Mouse (Mus musculus) MEL (cell line): ENCODE measurements around the gene Sorbs1. TPM values are rescaled to one million over a fixed set of nuclear protein-coding genes. Genes with fewer than 3 reads are reported as not detected.

Experiments used
- DNase-seq: peaks from one replicate; pipeline ENCODE4 v3.0.0; 2011; ENCODE audit warnings: low read depth, low spot score
- H3K27ac ChIP-seq: 2 replicates; pipeline ENCODE4 v1.5.1; 2012; ENCODE audit warnings: low read depth, mild to moderate bottlenecking, control low read depth, low read length, moderate library complexity; ENCODE audit not compliant: control insufficient read depth
- H3K27me3 ChIP-seq, 2 experiments: fragments of 150-350 bp in 1 of 2; sonication (generic) in 1 of 2; 2 replicates each; pipeline ENCODE4 v1.6.1; 2012; ENCODE audit warnings: low read length in 2 of 2, mild to moderate bottlenecking in 2 of 2, improper control_type of control experiment in 1 of 2, moderate library complexity in 1 of 2; ENCODE audit not compliant: insufficient read depth in 2 of 2, control insufficient read depth in 1 of 2
- H3K36me3 ChIP-seq, 2 experiments: 2 replicates each; pipeline ENCODE4 v1.6.1; 2012 to 2014; ENCODE audit warnings: low read length in 2 of 2, improper control_type of control experiment in 1 of 2, inconsistent platforms in 1 of 2, mild to moderate bottlenecking in 1 of 2; ENCODE audit not compliant: insufficient read depth in 2 of 2, control insufficient read depth in 1 of 2
- H3K4me1 ChIP-seq, 2 experiments: fragments of 150-350 bp in 1 of 2; sonication (generic) in 1 of 2; 2 replicates each; pipeline ENCODE4 v1.6.1; 2012; ENCODE audit warnings: low read length in 2 of 2, improper control_type of control experiment in 1 of 2, mild to moderate bottlenecking in 1 of 2; ENCODE audit not compliant: insufficient read depth in 2 of 2, control insufficient read depth in 1 of 2
- H3K4me3 ChIP-seq, 2 experiments: fragments of 150-350 bp in 1 of 2; sonication (generic) in 1 of 2; 2 replicates each; pipeline ENCODE4 v1.5.1; 2012; ENCODE audit warnings: low read depth in 2 of 2, low read length in 2 of 2, mild to moderate bottlenecking in 2 of 2, moderate library complexity in 2 of 2, control low read depth in 1 of 2, improper control_type of control experiment in 1 of 2; ENCODE audit not compliant: control insufficient read depth in 1 of 2, insufficient read depth in 1 of 2
- H3K79me2 ChIP-seq: 2 replicates; pipeline ENCODE4 v1.6.1; 2012; ENCODE audit warnings: mild to moderate bottlenecking, low read length, moderate library complexity; ENCODE audit not compliant: control insufficient read depth, poor library complexity, insufficient read depth
- H3K9ac ChIP-seq: 2 replicates; pipeline ENCODE4 v1.6.1; 2012; ENCODE audit warnings: low read depth, mild to moderate bottlenecking, control low read depth, low read length, moderate library complexity; ENCODE audit not compliant: control insufficient read depth, poor library complexity, severe bottlenecking
- H3K9me3 ChIP-seq: fragments of 150-350 bp; sonication (generic); replicated peaks from 2 replicates; pipeline ENCODE4 v1.6.1; 2012; ENCODE audit warnings: mild to moderate bottlenecking, low read length, improper control_type of control experiment, moderate library complexity; ENCODE audit not compliant: insufficient read depth
- BHLHE40 ChIP-seq: IDR thresholded peaks from 2 replicates; pipeline ENCODE4 v1.6.1; 2012; ENCODE audit warnings: low read depth, mild to moderate bottlenecking, inconsistent platforms, low read length, improper control_type of control experiment, borderline replicate concordance
- CHD1 ChIP-seq: IDR thresholded peaks from 2 replicates; pipeline ENCODE4 v1.6.1; 2012; ENCODE audit warnings: low read depth, mild to moderate bottlenecking, inconsistent platforms, low read length, improper control_type of control experiment
- CTCF ChIP-seq, 3 experiments: IDR thresholded peaks in 2 of 3; conservative IDR thresholded peaks in 1 of 3; 2 replicates each; pipeline ENCODE4 v1.5.1; 2011 to 2012; ENCODE audit warnings: low read length in 3 of 3, low read depth in 2 of 3, mild to moderate bottlenecking in 2 of 3, improper control_type of control experiment in 1 of 3, inconsistent platforms in 1 of 3, mixed read lengths in 1 of 3, moderate library complexity in 1 of 3; ENCODE audit not compliant: control insufficient read depth in 1 of 3, insufficient read depth in 1 of 3, poor library complexity in 1 of 3, severe bottlenecking in 1 of 3
- E2F4 ChIP-seq: IDR thresholded peaks from 2 replicates; pipeline ENCODE4 v1.6.1; 2011; ENCODE audit warnings: low read depth, low read length, improper control_type of control experiment, borderline replicate concordance
- GABPA ChIP-seq: IDR thresholded peaks from 2 replicates; pipeline ENCODE4 v1.6.1; 2012; ENCODE audit warnings: low read depth, mild to moderate bottlenecking, inconsistent platforms, low read length, improper control_type of control experiment, moderate library complexity
- GATA1 ChIP-seq: IDR thresholded peaks from 2 replicates; pipeline ENCODE4 v1.6.1; 2011; ENCODE audit warnings: low read depth, low read length, improper control_type of control experiment
- HCFC1 ChIP-seq: IDR thresholded peaks from 2 replicates; pipeline ENCODE4 v1.6.1; 2012; ENCODE audit warnings: low read depth, mild to moderate bottlenecking, inconsistent platforms, low read length, improper control_type of control experiment, moderate library complexity
- KAT2A ChIP-seq: conservative IDR thresholded peaks from 2 replicates; pipeline ENCODE4 v1.6.1; 2012; ENCODE audit warnings: low read depth, low read length, improper control_type of control experiment, inconsistent platforms
- MAFK ChIP-seq: IDR thresholded peaks from 2 replicates; pipeline ENCODE4 v1.6.1; 2011; ENCODE audit warnings: low read depth, mild to moderate bottlenecking, low read length, improper control_type of control experiment, borderline replicate concordance
- MAX ChIP-seq: IDR thresholded peaks from 2 replicates; pipeline ENCODE4 v1.6.1; 2011; ENCODE audit warnings: low read length, improper control_type of control experiment
- MAZ ChIP-seq: IDR thresholded peaks from 2 replicates; pipeline ENCODE4 v1.6.1; 2012; ENCODE audit warnings: low read depth, mild to moderate bottlenecking, inconsistent platforms, low read length, improper control_type of control experiment
- MEF2A ChIP-seq: IDR thresholded peaks from 2 replicates; pipeline ENCODE4 v1.6.1; 2014; ENCODE audit warnings: low read depth, mild to moderate bottlenecking, inconsistent platforms, low read length, improper control_type of control experiment; ENCODE audit not compliant: poor library complexity, insufficient replicate concordance, severe bottlenecking; ENCODE audit errors: extremely low read depth
- MXI1 ChIP-seq: IDR thresholded peaks from 2 replicates; pipeline ENCODE4 v1.6.1; 2011; ENCODE audit warnings: mild to moderate bottlenecking, low read depth, low read length, improper control_type of control experiment
- MYB ChIP-seq: IDR thresholded peaks from 2 replicates; pipeline ENCODE4 v1.6.1; 2011; ENCODE audit warnings: mild to moderate bottlenecking, low read depth, low read length, improper control_type of control experiment
- MYC ChIP-seq: IDR thresholded peaks from 2 replicates; pipeline ENCODE4 v1.6.1; 2011; ENCODE audit warnings: low read depth, mild to moderate bottlenecking, low read length, improper control_type of control experiment, moderate library complexity
- POLR2AphosphoS2 ChIP-seq: IDR thresholded peaks from 2 replicates; pipeline ENCODE4 v1.6.1; 2011; ENCODE audit warnings: low read length, improper control_type of control experiment
- POLR2AphosphoS5 ChIP-seq: IDR thresholded peaks from 2 replicates; pipeline ENCODE4 v1.6.1; 2012; ENCODE audit warnings: low read depth, borderline replicate concordance, mild to moderate bottlenecking, inconsistent platforms, low read length, moderate library complexity, mixed read lengths
- RAD21 ChIP-seq: IDR thresholded peaks from 2 replicates; pipeline ENCODE4 v1.6.1; 2011; ENCODE audit warnings: mild to moderate bottlenecking, low read depth, low read length, improper control_type of control experiment
- RCOR1 ChIP-seq: IDR thresholded peaks from 2 replicates; pipeline ENCODE4 v1.6.1; 2012; ENCODE audit warnings: low read depth, mild to moderate bottlenecking, inconsistent platforms, low read length, improper control_type of control experiment
- SIN3A ChIP-seq: IDR thresholded peaks from 2 replicates; pipeline ENCODE4 v1.6.1; 2012; ENCODE audit warnings: low read length, improper control_type of control experiment, inconsistent platforms
- SMC3 ChIP-seq: IDR thresholded peaks from 2 replicates; pipeline ENCODE4 v1.6.1; 2011; ENCODE audit warnings: low read depth, low read length, improper control_type of control experiment
- TAL1 ChIP-seq: IDR thresholded peaks from 2 replicates; pipeline ENCODE4 v1.6.1; 2012; ENCODE audit warnings: mild to moderate bottlenecking, inconsistent platforms, low read length, moderate library complexity, mixed read lengths
- TBP ChIP-seq: IDR thresholded peaks from 2 replicates; pipeline ENCODE4 v1.8.0; 2011; ENCODE audit warnings: low read depth, low read length, improper control_type of control experiment
- TCF12 ChIP-seq: IDR thresholded peaks from 2 replicates; pipeline ENCODE4 v1.6.1; 2014; ENCODE audit warnings: low read depth, mild to moderate bottlenecking, inconsistent platforms, low read length, improper control_type of control experiment, moderate library complexity
- UBTF ChIP-seq: IDR thresholded peaks from 2 replicates; pipeline ENCODE4 v1.6.1; 2012; ENCODE audit warnings: low read depth, mild to moderate bottlenecking, inconsistent platforms, low read length, improper control_type of control experiment, moderate library complexity, borderline replicate concordance; ENCODE audit not compliant: insufficient read depth
- USF1 ChIP-seq: IDR thresholded peaks from 2 replicates; pipeline ENCODE4 v1.6.1; 2014; ENCODE audit warnings: low read depth, mild to moderate bottlenecking, inconsistent platforms, low read length, improper control_type of control experiment, moderate library complexity
- USF2 ChIP-seq, 2 experiments: IDR thresholded peaks; 2 replicates each; pipeline ENCODE4 v1.6.1; 2011 to 2012; ENCODE audit warnings: improper control_type of control experiment in 2 of 2, low read length in 2 of 2, borderline replicate concordance in 1 of 2, inconsistent platforms in 1 of 2, low read depth in 1 of 2, mild to moderate bottlenecking in 1 of 2; ENCODE audit not compliant: insufficient read depth in 1 of 2
- ZC3H11A ChIP-seq: IDR thresholded peaks from 2 replicates; pipeline ENCODE4 v1.6.1; 2012; ENCODE audit warnings: low read depth, mild to moderate bottlenecking, inconsistent platforms, low read length, improper control_type of control experiment
- ZMIZ1 ChIP-seq: IDR thresholded peaks from 2 replicates; pipeline ENCODE4 v1.6.1; 2012; ENCODE audit warnings: low read depth, mild to moderate bottlenecking, inconsistent platforms, low read length, improper control_type of control experiment, moderate library complexity
- polyA plus RNA-seq, 2 experiments: library from polyadenylated mRNA; stranded (reverse) in 1 of 2; unstranded in 1 of 2; fragments of >175 nt in 1 of 2; fragments of >200 nt in 1 of 2; gene quantifications; 2 replicates each; pipeline versions ENCODE4 v1.2.1 to v1.2.4; 2012; ENCODE audit warnings: low replicate concordance in 2 of 2, low read depth in 1 of 2; ENCODE audit not compliant: insufficient read length in 2 of 2, insufficient read depth in 1 of 2, missing spikeins in 1 of 2
- total RNA-seq: library from RNA; depleted of rRNA; stranded (reverse); fragments of 300-350 nt; gene quantifications from 2 replicates; pipeline ENCODE4 v1.2.3, GENCODE M21; 2012

The Sorbs1 gene
- total and polyA plus RNA-seq, 3 experiments, result 1.3 to 5.3 TPM; not detected in 1

DNA sequence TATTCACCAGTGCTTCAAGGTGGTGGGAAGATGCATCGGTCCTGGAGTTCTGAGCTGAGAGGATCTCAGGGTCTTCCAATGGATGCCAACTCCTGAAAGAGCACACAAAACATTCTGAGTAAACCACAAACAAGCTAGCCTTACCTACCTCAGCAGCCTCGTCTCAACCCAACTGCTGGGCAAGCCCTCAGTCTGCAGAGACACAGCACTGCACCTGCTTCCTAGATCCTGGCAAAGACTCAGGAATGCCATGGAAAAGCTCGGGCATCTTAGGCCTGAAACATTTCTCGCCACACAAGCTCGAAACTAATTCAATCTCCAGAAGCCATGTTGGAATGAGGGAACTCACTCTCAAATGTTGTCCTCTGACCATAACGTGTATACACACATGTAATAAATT lies 62.3 kb downstream of the Sorbs1 start:
- no peak for TF ChIP-seq MYC
- no peak for TF ChIP-seq TCF12
- no peak for TF ChIP-seq GATA1
- TF ChIP-seq CTCF (IDR thresholded peaks at IDR 0.05 in 2 of 3, conservative IDR thresholded peaks at IDR 0.05 in 1 of 3; ENCODE audit: control insufficient read depth in 1 of 3, insufficient read depth in 1 of 3, low read depth in 2 of 3, low read length in 3 of 3, poor library complexity in 1 of 3, severe bottlenecking in 1 of 3), result no peak
- TF ChIP-seq USF1, result no peak
- no peak for TF ChIP-seq MAX
- no peak for TF ChIP-seq MXI1
- TF ChIP-seq MAZ, result no peak
- no peak for TF ChIP-seq ZMIZ1
- no peak for TF ChIP-seq CHD1
- no peak for TF ChIP-seq TAL1
- TF ChIP-seq BHLHE40, result no peak
- TF ChIP-seq MYB, result no peak
- no peak for TF ChIP-seq SMC3
- TF ChIP-seq POLR2AphosphoS2, result no peak
- no peak for TF ChIP-seq RCOR1
- H3K4me3 ChIP-seq, result no peak overlapping the region
- H3K9me3 ChIP-seq, result no peaks in the 10 kb centered on the region
- H3K9ac ChIP-seq, result no peak overlapping the region
- H3K27ac ChIP-seq, result no peak overlapping the region
- no peaks in the 10 kb centered on the region for H3K36me3 ChIP-seq
- H3K27me3 ChIP-seq, result no peaks in the 10 kb centered on the region
- H3K79me2 ChIP-seq, result no peaks in the 10 kb centered on the region
- DNase-seq, result no peak
- H3K4me1 ChIP-seq, result no peaks in the 10 kb centered on the region

DNA sequence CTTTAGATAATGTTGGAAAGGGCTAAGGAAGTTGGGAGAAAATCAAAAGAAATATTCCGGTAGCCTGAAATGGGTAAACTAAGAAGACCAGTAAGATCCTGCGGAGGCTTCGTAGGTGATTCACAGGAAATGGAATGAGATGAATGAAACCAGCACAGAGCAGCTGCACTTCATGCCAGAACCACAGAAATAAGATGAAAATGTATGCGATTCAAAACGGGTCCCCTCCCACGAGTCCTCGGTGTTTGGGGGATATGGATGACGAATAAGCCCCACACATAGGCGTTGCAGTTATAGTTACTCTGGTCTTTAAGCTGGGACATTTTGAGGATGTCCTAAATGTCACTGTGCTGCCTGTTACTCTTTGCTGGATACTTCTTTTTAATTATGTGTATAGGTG lies 67.1 kb downstream of the Sorbs1 start:
- H3K27me3 ChIP-seq, result no peaks in the 10 kb centered on the region
- H3K9me3 ChIP-seq, result no peaks in the 10 kb centered on the region
- no peak overlapping the region for H3K27ac ChIP-seq
- no peaks in the 10 kb centered on the region for H3K79me2 ChIP-seq
- DNase-seq, result no peak
- TF ChIP-seq TBP (no peak), BHLHE40 (no peak), MAZ (no peak), USF2 (IDR thresholded peaks at IDR 0.05; ENCODE audit: borderline replicate concordance in 1 of 2, insufficient read depth in 1 of 2, low read depth in 1 of 2, low read length in 2 of 2) (no peak), USF1 (no peak), MAFK (no peak), MEF2A (no peak), ZC3H11A (no peak), POLR2AphosphoS5 (no peak), MYB (no peak), HCFC1 (no peak), E2F4 (no peak), KAT2A (no peak), SIN3A (no peak), GABPA (no peak), RAD21 (no peak), UBTF (no peak), RCOR1 (no peak), ZMIZ1 (no peak)
- peaks cover 9 to 12% of the 10 kb centered on the region in 2 experiments for H3K4me1 ChIP-seq
- H3K36me3 ChIP-seq, result peaks cover 0 to 8% of the 10 kb centered on the region in 2 experiments; a peak in 2 of 4 replicates
- H3K4me3 ChIP-seq, result no peak overlapping the region
- no peak overlapping the region for H3K9ac ChIP-seq
